Mouse (Mus musculus) heart, embryonic 15.5 days (tissue): ENCODE data around the gene Chmp2b. TPM values are rescaled to one million over a fixed set of nuclear protein-coding genes. Genes with fewer than 3 reads are reported as not detected.

ENCODE experiments used
- ATAC-seq: fragments of 200-750 bp; cut with Nextera tagmentation; replicated peaks from 2 replicates; pipeline ENCODE4 v1.8.0; 2017; ENCODE audit warnings: low read depth, moderate TSS enrichment; ENCODE audit not compliant: insufficient number of reproducible peaks, insufficient read depth, low FRiP score
- H3K27ac ChIP-seq: fragments of 300-500 bp; sonication (generic); 2 replicates; pipeline ENCODE4 v1.5.1; 2015; ENCODE audit warnings: mild to moderate bottlenecking, inconsistent platforms
- H3K27me3 ChIP-seq: fragments of 300-500 bp; sonication (generic); 2 replicates; pipeline ENCODE4 v1.6.1; 2015; ENCODE audit warnings: inconsistent platforms
- H3K36me3 ChIP-seq: fragments of 300-500 bp; sonication (generic); 2 replicates; pipeline ENCODE4 v1.6.1; 2015; ENCODE audit warnings: mild to moderate bottlenecking, inconsistent platforms
- H3K4me1 ChIP-seq: fragments of 300-500 bp; sonication (generic); replicated peaks from 2 replicates; pipeline ENCODE4 v1.6.1; 2015; ENCODE audit warnings: inconsistent platforms
- H3K4me2 ChIP-seq: fragments of 300-500 bp; sonication (generic); 2 replicates; pipeline ENCODE4 v1.6.1; 2015; ENCODE audit warnings: inconsistent platforms, mild to moderate bottlenecking, moderate library complexity
- H3K4me3 ChIP-seq: fragments of 300-500 bp; sonication (generic); 2 replicates; pipeline ENCODE4 v1.5.1; 2015; ENCODE audit warnings: mild to moderate bottlenecking, inconsistent platforms
- H3K9ac ChIP-seq: fragments of 300-500 bp; sonication (generic); 2 replicates; pipeline ENCODE4 v1.6.1; 2015; ENCODE audit warnings: mild to moderate bottlenecking, inconsistent platforms
- H3K9me3 ChIP-seq: fragments of 300-500 bp; sonication (generic); replicated peaks from 2 replicates; pipeline ENCODE4 v1.6.1; 2016; ENCODE audit warnings: inconsistent platforms
- WGBS: fragments of 180-500 bp; shearing (Covaris S2); methylation state at CpG from one replicate; pipeline ENCODE4 v1.1.7; 2015; ENCODE audit warnings: mixed read lengths; 5-methylcytosine and 5-hydroxymethylcytosine counted together
- polyA plus RNA-seq: library from polyadenylated mRNA; unstranded; fragments of >200 nt; fragmentation: Nextera tagmentation; extraction: Ambion mirVana; gene quantifications from 2 replicates; pipeline ENCODE4 v1.2.1, GENCODE M21; 2015

The Chmp2b gene
- polyA plus RNA-seq, 1 experiment from 2014 or later, result 62.3 TPM

GRCm38 (mm10) chr16:65560996-65561962, 1.2 kb downstream of the Chmp2b start:
- Histone ChIP-seq H3K9me3 (no peaks in the 10 kb centered on the region), H3K9ac (peak overlapping the region; percentile 88), H3K27ac (peak overlapping the region; percentile 49; the same call in 1 of the 2 replicates), H3K27me3 (no peaks in the 10 kb centered on the region), H3K4me1 (peaks cover 7% of the 10 kb centered on the region), H3K4me3 (peak overlapping the region; percentile 87), H3K4me2 (peak overlapping the region; percentile 76), H3K36me3 (no peaks in the 10 kb centered on the region)
- ATAC-seq, result no peak
- WGBS, result 9% methylated on average over 8 of the region's 8 CpGs

- no peaks in the 10 kb centered on the region for H3K27me3 ChIP-seq
- H3K4me1 ChIP-seq, result peaks cover 7% of the 10 kb centered on the region
- no peak overlapping the region for H3K9ac ChIP-seq
- H3K27ac ChIP-seq, result no peak overlapping the region
- no peaks in the 10 kb centered on the region for H3K9me3 ChIP-seq
- 72% methylated on average over 2 of the region's 2 CpGs for WGBS
- no peaks in the 10 kb centered on the region for H3K36me3 ChIP-seq
- no peak overlapping the region for H3K4me3 ChIP-seq
- H3K4me2 ChIP-seq, result no peak overlapping the region
- ATAC-seq, result no peak
Measured at GRCm38 (mm10) chr16:65559591-65559990, 2.9 kb downstream of the Chmp2b start.

GRCm38 (mm10) chr16:65557369-65557768, 5.2 kb downstream of the Chmp2b start:
- Histone ChIP-seq H3K4me3 (no peak overlapping the region), H3K9ac (no peak overlapping the region), H3K27ac (no peak overlapping the region), H3K36me3 (no peaks in the 10 kb centered on the region), H3K27me3 (no peaks in the 10 kb centered on the region), H3K4me2 (no peak overlapping the region), H3K9me3 (no peaks in the 10 kb centered on the region), H3K4me1 (peaks cover 7% of the 10 kb centered on the region)
- no peak for ATAC-seq
- WGBS, result 71% methylated on average over 5 of the region's 5 CpGs

GRCm38 (mm10) chr16:65554267-65554666, 8.3 kb downstream of the Chmp2b start:
- no peak for ATAC-seq
- 0 out of 2 replicates have a peak overlapping the region, but pooled peaks have one; percentile 27 for H3K27ac ChIP-seq
- H3K9ac ChIP-seq, result no peak overlapping the region
- 0 out of 2 replicates have a peak, but pooled peaks cover 3% of the 10 kb centered on the region for H3K4me1 ChIP-seq
- no peak overlapping the region for H3K4me2 ChIP-seq
- H3K9me3 ChIP-seq, result no peaks in the 10 kb centered on the region
- no peaks in the 10 kb centered on the region for H3K27me3 ChIP-seq
- 0 out of 2 replicates have a peak, but pooled peaks cover 5% of the 10 kb centered on the region for H3K36me3 ChIP-seq
- H3K4me3 ChIP-seq, result no peak overlapping the region
- 82% methylated on average over 5 of the region's 5 CpGs for WGBS

GRCm38 (mm10) chr16:65550814-65551213, 11.7 kb downstream of the Chmp2b start:
- Histone ChIP-seq H3K27ac (no peak overlapping the region), H3K4me3 (no peak overlapping the region), H3K36me3 (0 out of 2 replicates have a peak, but pooled peaks cover 5% of the 10 kb centered on the region), H3K9me3 (no peaks in the 10 kb centered on the region), H3K27me3 (no peaks in the 10 kb centered on the region), H3K4me2 (no peak overlapping the region), H3K4me1 (0 out of 2 replicates have a peak, but pooled peaks cover 3% of the 10 kb centered on the region), H3K9ac (no peak overlapping the region)
- no peak for ATAC-seq
- 89% methylated on average over 13 of the region's 13 CpGs for WGBS

- Histone ChIP-seq H3K4me2 (no peak overlapping the region), H3K4me1 (0 out of 2 replicates have a peak, but pooled peaks cover under 1% of the 10 kb centered on the region), H3K9ac (no peak overlapping the region), H3K36me3 (peaks cover 20% of the 10 kb centered on the region), H3K27ac (no peak overlapping the region), H3K27me3 (no peaks in the 10 kb centered on the region), H3K9me3 (no peaks in the 10 kb centered on the region), H3K4me3 (no peak overlapping the region)
- WGBS, result 74% methylated on average over 7 of the region's 7 CpGs
- ATAC-seq, result no peak
Measured at GRCm38 (mm10) chr16:65548960-65549359, 13.6 kb downstream of the Chmp2b start.

GRCm38 (mm10) chr16:65543676-65544293, 18.7 kb downstream of the Chmp2b start:
- Histone ChIP-seq H3K36me3 (peaks cover 32% of the 10 kb centered on the region), H3K4me2 (no peak overlapping the region), H3K4me1 (no peaks in the 10 kb centered on the region), H3K9me3 (no peaks in the 10 kb centered on the region), H3K27ac (no peak overlapping the region), H3K4me3 (no peak overlapping the region), H3K9ac (no peak overlapping the region), H3K27me3 (no peaks in the 10 kb centered on the region)
- no peak for ATAC-seq
- 87% methylated on average over 11 of the region's 11 CpGs for WGBS

GRCm38 (mm10) chr16:65533315-65533999, 29.1 kb downstream of the Chmp2b start:
- H3K4me3 ChIP-seq, result no peak overlapping the region
- no peaks in the 10 kb centered on the region for H3K36me3 ChIP-seq
- no peak for ATAC-seq
- H3K4me2 ChIP-seq, result peak overlapping the region; percentile 15; the same call in 1 of the 2 replicates
- no peak overlapping the region for H3K9ac ChIP-seq
- WGBS, result 31% methylated on average over 12 of the region's 12 CpGs
- no peak overlapping the region for H3K27ac ChIP-seq
- no peaks in the 10 kb centered on the region for H3K27me3 ChIP-seq
- H3K9me3 ChIP-seq, result no peaks in the 10 kb centered on the region
- no peaks in the 10 kb centered on the region for H3K4me1 ChIP-seq

- Histone ChIP-seq H3K27ac (no peak overlapping the region), H3K27me3 (no peaks in the 10 kb centered on the region), H3K9ac (no peak overlapping the region), H3K4me2 (no peak overlapping the region), H3K4me3 (no peak overlapping the region), H3K4me1 (no peaks in the 10 kb centered on the region), H3K36me3 (no peaks in the 10 kb centered on the region), H3K9me3 (no peaks in the 10 kb centered on the region)
- 54% methylated on average over 8 of the region's 8 CpGs for WGBS
- no peak for ATAC-seq
Measured at GRCm38 (mm10) chr16:65531663-65532062, 30.9 kb downstream of the Chmp2b start.

GRCm38 (mm10) chr16:65529589-65529988, 32.9 kb downstream of the Chmp2b start:
- Histone ChIP-seq H3K9ac (no peak overlapping the region), H3K27me3 (no peaks in the 10 kb centered on the region), H3K27ac (no peak overlapping the region), H3K4me1 (no peaks in the 10 kb centered on the region), H3K4me3 (no peak overlapping the region), H3K36me3 (no peaks in the 10 kb centered on the region), H3K4me2 (no peak overlapping the region), H3K9me3 (no peaks in the 10 kb centered on the region)
- ATAC-seq, result no peak
- 31% methylated on average over 5 of the region's 5 CpGs for WGBS

- no peak overlapping the region for H3K9ac ChIP-seq
- H3K4me1 ChIP-seq, result no peaks in the 10 kb centered on the region
- H3K4me2 ChIP-seq, result no peak overlapping the region
- no peak for ATAC-seq
- H3K27ac ChIP-seq, result no peak overlapping the region
- no peaks in the 10 kb centered on the region for H3K9me3 ChIP-seq
- no peaks in the 10 kb centered on the region for H3K27me3 ChIP-seq
- no peak overlapping the region for H3K4me3 ChIP-seq
- no peaks in the 10 kb centered on the region for H3K36me3 ChIP-seq
- 74% methylated on average over 5 of the region's 5 CpGs for WGBS
Measured at GRCm38 (mm10) chr16:65526695-65527094, 35.8 kb downstream of the Chmp2b start.
